Mouse (Mus musculus): ENCODE measurements around the gene Cd79a. TPM values are rescaled to one million over a fixed set of nuclear protein-coding genes. Genes with fewer than 3 reads are reported as not detected.

Cd79a gene
- total and polyA plus RNA-seq, 3 experiments = 51.8 to 422 (median 75.2) TPM

DNA sequence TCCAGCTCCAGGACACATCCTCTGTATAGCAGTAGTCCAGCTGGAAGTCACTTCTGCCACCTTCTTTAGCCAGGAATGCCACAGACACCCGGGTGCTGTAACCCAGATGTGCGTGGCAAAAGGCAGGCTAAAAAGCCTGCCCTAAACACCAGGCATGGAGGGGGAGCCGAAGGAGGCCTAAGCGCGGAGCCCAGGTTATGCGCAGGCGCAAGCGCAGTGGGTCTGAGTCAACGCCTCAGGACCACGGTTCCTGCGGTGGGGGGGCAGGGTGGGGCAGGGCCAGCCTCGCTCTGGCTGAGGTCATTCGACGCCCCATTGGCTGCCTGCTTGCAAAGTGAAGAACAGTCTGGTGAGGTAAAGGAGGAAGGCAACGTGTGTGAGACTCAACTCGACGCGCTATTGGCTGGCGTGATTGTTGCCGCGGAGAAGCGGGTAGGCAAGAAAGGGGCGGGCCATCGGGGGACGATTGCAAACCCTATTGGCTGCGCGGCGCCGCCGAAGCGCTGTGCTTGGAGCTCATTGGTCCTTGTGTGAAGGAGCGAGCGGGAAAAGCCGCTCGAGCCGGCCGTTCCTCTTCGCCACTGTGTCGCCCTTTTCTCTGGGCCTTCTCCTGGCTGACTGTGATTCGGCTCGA is 27.5 kb upstream of the Cd79a start, which contains the start of the genes Lypd4 and Dmrtc2:
Gene Lypd4 (minus strand): TSS at position 410 of the 634 bp plus-strand sequence.
Gene Dmrtc2 (plus strand): TSS at position 526 of the 634 bp plus-strand sequence.
- TF ChIP-seq USF2 (conservative IDR thresholded peaks at IDR 0.05; ENCODE audit: low read depth, low read length) (no peak), SIN3A (IDR thresholded peaks at IDR 0.05; ENCODE audit: low read length) (no peak), EP300 (IDR thresholded peaks at IDR 0.05; ENCODE audit: low read length) (no peak), BHLHE40 (IDR thresholded peaks at IDR 0.05; ENCODE audit: low read depth, low read length) (no peak)
- Histone ChIP-seq H3K4me1 (ENCODE audit: control insufficient read depth in 1 of 2, insufficient read depth in 2 of 2) (peaks cover 4 to 5% of the 10 kb centered on the region in 2 experiments; a peak in 1 of 4 replicates), H3K27ac (ENCODE audit: insufficient read depth, low read depth) (no peak within 1 kb of the TSS), H3K4me2 (ENCODE audit: insufficient read depth, low read depth, poor library complexity, severe bottlenecking) (no peak within 1 kb of the TSS), H3K79me2 (replicated peaks; ENCODE audit: control insufficient read depth, extremely low read depth, insufficient read depth, poor library complexity, severe bottlenecking) (no peaks in the 10 kb centered on the region), H3K4me3 (replicated peaks in 1 of 3; ENCODE audit: low read depth in 2 of 3, low read length in 2 of 3, poor library complexity in 1 of 3) (no peak within 1 kb of the TSS), H3K36me3 (replicated peaks in 1 of 2; ENCODE audit: control insufficient read depth in 1 of 2, insufficient read depth in 1 of 2, low read length in 1 of 2) (no peaks in the 10 kb centered on the region), H3K9me3 (replicated peaks; ENCODE audit: low read length) (no peaks in the 10 kb centered on the region), H3K27me3 (replicated peaks) (peaks cover 5% of the 10 kb centered on the region), H3K9ac (ENCODE audit: insufficient read depth, low read depth) (no peak within 1 kb of the TSS)
- dilution Hi-C loops (cut with MboI; ENCODE audit: extremely low pct_ligation_motif_present, extremely low pct_unique_long_range_greater_than_20kb, low sequenced_read_pairs) = no loop called here
- no peak for DNase-seq (ENCODE audit: extremely low read depth)
- in situ Hi-C loops (cut with MboI; ENCODE audit: low pct_ligation_motif_present, low pct_unique_long_range_greater_than_20kb, low sequenced_read_pairs) = no loop called here

GRCm38 (mm10) chr7:24877588-24877987 is 19.6 kb upstream of the Cd79a start:
- dilution Hi-C loops (cut with MboI; ENCODE audit: extremely low pct_ligation_motif_present, extremely low pct_unique_long_range_greater_than_20kb, low sequenced_read_pairs) = no loop called here
- no peaks in the 10 kb centered on the region for H3K36me3 ChIP-seq (replicated peaks in 1 of 2; ENCODE audit: control insufficient read depth in 1 of 2, insufficient read depth in 1 of 2, low read length in 1 of 2)
- no peak overlapping the region for H3K9ac ChIP-seq (ENCODE audit: insufficient read depth, low read depth)
- H3K27me3 ChIP-seq (replicated peaks) = peaks cover 7% of the 10 kb centered on the region
- H3K9me3 ChIP-seq (replicated peaks; ENCODE audit: low read length) = no peaks in the 10 kb centered on the region
- in situ Hi-C loops (cut with MboI; ENCODE audit: low pct_ligation_motif_present, low pct_unique_long_range_greater_than_20kb, low sequenced_read_pairs) = no loop called here
- H3K27ac ChIP-seq (ENCODE audit: insufficient read depth, low read depth) = no peak overlapping the region
- DNase-seq (ENCODE audit: extremely low read depth) = no peak
- H3K4me3 ChIP-seq (replicated peaks in 1 of 3; ENCODE audit: low read depth in 2 of 3, low read length in 2 of 3, poor library complexity in 1 of 3) = no peak overlapping the region
- H3K79me2 ChIP-seq (replicated peaks; ENCODE audit: control insufficient read depth, extremely low read depth, insufficient read depth, poor library complexity, severe bottlenecking) = no peaks in the 10 kb centered on the region
- no peak overlapping the region for H3K4me2 ChIP-seq (ENCODE audit: insufficient read depth, low read depth, poor library complexity, severe bottlenecking)
- TF ChIP-seq PAX5 (IDR thresholded peaks at IDR 0.05; ENCODE audit: low read length) = no peak
- no peak for TF ChIP-seq ZKSCAN1 (IDR thresholded peaks at IDR 0.05; ENCODE audit: borderline replicate concordance, low read depth, low read length)
- no peak for TF ChIP-seq USF1 (IDR thresholded peaks at IDR 0.05; ENCODE audit: low read depth, low read length)
- no peak for TF ChIP-seq CHD2 (IDR thresholded peaks at IDR 0.05; ENCODE audit: low read length)
- TF ChIP-seq NRF1 (IDR thresholded peaks at IDR 0.05; ENCODE audit: low read depth, low read length) = no peak
- no peak for TF ChIP-seq ELF1 (IDR thresholded peaks at IDR 0.05; ENCODE audit: low read depth, low read length)
- TF ChIP-seq KAT2A (IDR thresholded peaks at IDR 0.05; ENCODE audit: insufficient replicate concordance, low read length) = no peak
- no peak for TF ChIP-seq NELFE (IDR thresholded peaks at IDR 0.05; ENCODE audit: low read depth, low read length)
- no peak for TF ChIP-seq GABPA (IDR thresholded peaks at IDR 0.05; ENCODE audit: insufficient replicate concordance, low read depth, low read length)
- no peak for TF ChIP-seq SMC3 (IDR thresholded peaks at IDR 0.05; ENCODE audit: low read depth, low read length)
- peaks cover 2% of the 10 kb centered on the region in 2 experiments; a peak in 1 of 4 replicates for H3K4me1 ChIP-seq (ENCODE audit: control insufficient read depth in 1 of 2, insufficient read depth in 2 of 2)

All from CH12.LX (cell line).